Mouse (Mus musculus) spleen, adult 2 months (tissue): Measurements from ENCODE around the gene Rab37. TPM values are rescaled to one million over a fixed set of nuclear protein-coding genes. Genes with fewer than 3 reads are reported as not detected.

Experiments used
- DNase-seq, 2 experiments: peaks; one replicate each; pipeline versions ENCODE4 v3.0.0 to v3.0.0-alpha.2; 2012 to 2021; ENCODE audit warnings: low spot score in 2 of 2, low read depth in 1 of 2
- H3K27ac ChIP-seq: fragments of 200-500 bp; 2 replicates; pipeline ENCODE4 v1.5.1; 2012; ENCODE audit warnings: low read length, inconsistent platforms; ENCODE audit not compliant: insufficient read depth
- H3K27me3 ChIP-seq: fragments of 200-500 bp; 2 replicates; pipeline ENCODE4 v1.6.1; 2012; ENCODE audit warnings: mild to moderate bottlenecking, moderate library complexity, low read length, inconsistent platforms; ENCODE audit not compliant: control insufficient read depth, insufficient read depth
- H3K36me3 ChIP-seq: fragments of 200-500 bp; 2 replicates; pipeline ENCODE4 v1.6.1; 2012; ENCODE audit warnings: mild to moderate bottlenecking, low read length, inconsistent platforms; ENCODE audit not compliant: control insufficient read depth, insufficient read depth
- H3K4me1 ChIP-seq: fragments of 200-500 bp; 2 replicates; pipeline ENCODE4 v1.6.1; 2011; ENCODE audit warnings: inconsistent platforms; ENCODE audit not compliant: control insufficient read depth, insufficient read depth, insufficient read length
- H3K4me3 ChIP-seq: fragments of 200-500 bp; 2 replicates; pipeline ENCODE4 v1.5.1; 2011; ENCODE audit warnings: mild to moderate bottlenecking, inconsistent platforms; ENCODE audit not compliant: insufficient read depth, insufficient read length; ENCODE audit errors: extremely low read depth
- CTCF ChIP-seq: fragments of 200-500 bp; IDR thresholded peaks from 2 replicates; pipeline ENCODE4 v1.5.1; 2011; ENCODE audit warnings: mild to moderate bottlenecking, inconsistent platforms; ENCODE audit not compliant: insufficient read depth, insufficient read length, insufficient replicate concordance; ENCODE audit errors: extremely low read depth
- POLR2A ChIP-seq: fragments of 200-500 bp; IDR thresholded peaks from 2 replicates; pipeline ENCODE4 v1.6.1; 2011; ENCODE audit warnings: low read depth, low read length, inconsistent platforms
- WGBS: fragments of 180-500 bp; shearing (Covaris S2); methylation state at CpG from one replicate; pipeline ENCODE4 v1.1.7; 2018; 5-methylcytosine and 5-hydroxymethylcytosine counted together
- polyA plus RNA-seq: library from polyadenylated mRNA; depleted of rRNA; stranded (reverse); fragments of >200 nt; gene quantifications from 2 replicates; pipeline ENCODE4 v1.2.3, GENCODE M21; 2012

The Rab37 gene
- polyA plus RNA-seq, 1 experiment = 7.8 TPM

- Histone ChIP-seq H3K27me3 (no peaks in the 10 kb centered on the region), H3K27ac (peak overlapping the region; percentile 58), H3K4me1 (peaks cover 13% of the 10 kb centered on the region; the same call in 1 of the 2 replicates), H3K36me3 (0 out of 2 replicates have a peak, but pooled peaks cover 1% of the 10 kb centered on the region), H3K4me3 (no peak overlapping the region)
- WGBS = 19% methylated on average over 9 of the region's 9 CpGs
- TF ChIP-seq CTCF (no peak), POLR2A (no peak)
- DNase-seq = no peak
Measured at GRCm38 (mm10) chr11:115192180-115192579, 100.9 kb downstream of the Rab37 start.

DNA sequence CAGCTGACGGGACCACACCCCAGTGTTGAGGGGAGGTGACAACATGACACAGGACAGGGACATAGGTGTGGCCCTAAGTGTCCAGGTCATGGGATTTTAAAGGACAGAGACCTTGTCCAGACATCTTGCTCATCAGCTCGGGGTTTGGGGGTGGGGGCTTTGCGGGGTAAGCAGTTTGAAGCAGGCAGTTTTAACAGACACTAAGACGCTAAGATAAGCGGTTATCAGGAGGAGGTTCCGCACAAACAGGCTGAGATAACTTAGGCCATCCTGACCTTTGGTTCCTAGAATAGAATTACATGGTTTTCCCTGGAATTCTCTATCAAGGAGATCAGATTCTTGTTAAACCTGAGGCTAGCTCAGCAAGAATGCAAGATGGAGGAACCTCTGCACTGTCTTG, 103.5 kb downstream of the Rab37 start:
- WGBS = 92% methylated on average over 6 of the region's 6 CpGs
- TF ChIP-seq POLR2A (no peak), CTCF (no peak)

GRCm38 (mm10) chr11:115195933-115196332, 104.7 kb downstream of the Rab37 start:
- DNase-seq = no peak
- no peak for TF ChIP-seq CTCF
- H3K27ac ChIP-seq = no peak overlapping the region
- no peaks in the 10 kb centered on the region for H3K27me3 ChIP-seq
- H3K36me3 ChIP-seq = peaks cover 10% of the 10 kb centered on the region
- WGBS = 74% methylated on average over 5 of the region's 5 CpGs
- H3K4me1 ChIP-seq = peaks cover 6% of the 10 kb centered on the region; the same call in 1 of the 2 replicates
- H3K4me3 ChIP-seq = no peak overlapping the region

More for the DNA sequence above, 103.5 kb downstream of the Rab37 start:
- H3K27me3 ChIP-seq = no peaks in the 10 kb centered on the region
- no peak for DNase-seq
- peaks cover 8% of the 10 kb centered on the region for H3K36me3 ChIP-seq
- H3K4me1 ChIP-seq = peaks cover 6% of the 10 kb centered on the region; the same call in 1 of the 2 replicates
- no peak overlapping the region for H3K4me3 ChIP-seq
- H3K27ac ChIP-seq = no peak overlapping the region

DNA sequence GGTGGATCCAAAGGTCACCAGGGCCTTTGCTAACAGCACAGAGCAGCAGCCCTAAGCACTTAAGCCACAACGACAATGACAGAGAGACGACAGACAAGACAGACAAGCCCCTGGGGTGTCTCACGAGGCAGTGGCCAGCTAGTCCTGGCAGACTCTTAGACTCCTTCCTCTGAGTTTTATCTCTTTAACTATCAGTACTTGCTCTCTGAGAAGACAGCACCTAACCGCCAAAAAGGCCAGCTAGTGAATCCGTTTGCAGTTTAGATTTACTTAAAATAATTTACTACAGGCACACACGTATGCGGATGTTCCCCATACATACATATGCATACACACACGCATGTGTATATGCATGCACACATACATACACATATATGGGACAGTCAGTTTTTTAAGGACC, 106.3 kb downstream of the Rab37 start:
- H3K27ac ChIP-seq = no peak overlapping the region
- peaks cover 14% of the 10 kb centered on the region for H3K36me3 ChIP-seq
- TF ChIP-seq POLR2A = no peak
- no peak for TF ChIP-seq CTCF
- H3K4me1 ChIP-seq = no peaks in the 10 kb centered on the region
- no peak for DNase-seq
- no peak overlapping the region for H3K4me3 ChIP-seq
- H3K27me3 ChIP-seq = no peaks in the 10 kb centered on the region
- WGBS = 93% methylated on average over 8 of the region's 8 CpGs

DNA sequence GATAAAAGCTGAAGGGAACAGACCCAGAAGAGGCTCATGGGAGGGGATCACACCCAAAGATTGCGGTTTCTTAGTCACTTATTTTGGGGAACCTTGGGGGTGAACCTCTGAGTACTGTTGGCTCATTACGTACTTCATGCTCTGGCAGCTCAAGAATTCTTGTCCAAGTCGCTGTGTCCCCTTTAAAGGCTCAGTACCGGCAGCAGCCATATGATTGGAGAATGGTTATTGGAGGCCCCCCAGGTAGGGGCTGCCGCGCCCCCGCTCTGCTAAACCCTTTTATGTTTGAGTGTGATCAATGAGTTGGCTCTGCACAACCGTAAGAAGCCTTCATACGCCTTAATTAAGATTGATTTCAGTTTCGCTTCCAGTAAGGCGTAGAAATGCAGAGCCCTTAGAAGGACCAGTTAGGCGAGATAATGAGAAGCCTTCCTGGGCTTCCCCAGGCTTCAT, 107.7 kb downstream of the Rab37 start:
- peak overlapping the region; percentile 39; the same call in 1 of the 2 replicates for H3K4me3 ChIP-seq
- H3K27ac ChIP-seq = peak overlapping the region; percentile 79
- no peak for TF ChIP-seq CTCF
- no peak for TF ChIP-seq POLR2A
- H3K27me3 ChIP-seq = no peaks in the 10 kb centered on the region
- no peaks in the 10 kb centered on the region for H3K4me1 ChIP-seq
- peaks cover 16% of the 10 kb centered on the region for H3K36me3 ChIP-seq
- WGBS = 76% methylated on average over 12 of the region's 12 CpGs
- no peak for DNase-seq

- 79% methylated on average over 4 of the region's 4 CpGs for WGBS
- TF ChIP-seq POLR2A = no peak
- DNase-seq = no peak
- H3K27ac ChIP-seq = no peak overlapping the region
- H3K27me3 ChIP-seq = no peaks in the 10 kb centered on the region
- no peak overlapping the region for H3K4me3 ChIP-seq
- no peaks in the 10 kb centered on the region for H3K4me1 ChIP-seq
- peaks cover 24% of the 10 kb centered on the region for H3K36me3 ChIP-seq
Measured at GRCm38 (mm10) chr11:115200520-115200919, 109.3 kb downstream of the Rab37 start.

GRCm38 (mm10) chr11:115202316-115202715, 111.1 kb downstream of the Rab37 start:
- Histone ChIP-seq H3K27ac (no peak overlapping the region), H3K4me1 (no peaks in the 10 kb centered on the region), H3K36me3 (peaks cover 40% of the 10 kb centered on the region), H3K4me3 (no peak overlapping the region), H3K27me3 (no peaks in the 10 kb centered on the region)
- 24% methylated on average over 12 of the region's 12 CpGs for WGBS
- TF ChIP-seq POLR2A (no peak), CTCF (peak; percentile 98)
- DNase-seq = peak in 1 of 2 experiments; percentile 71
